Mouse (Mus musculus): ENCODE results near the gene Frem2. TPM values are rescaled to one million over a fixed set of nuclear protein-coding genes. Genes with fewer than 3 reads are reported as not detected.

Gene Frem2
- total RNA-seq, 2 experiments from 2014 or later, result 20.2 to 20.7 TPM

GRCm38 (mm10) chr3:53466481-53466880 lies 190.7 kb downstream of the Frem2 start:
- DNase-seq, result no peak

DNA sequence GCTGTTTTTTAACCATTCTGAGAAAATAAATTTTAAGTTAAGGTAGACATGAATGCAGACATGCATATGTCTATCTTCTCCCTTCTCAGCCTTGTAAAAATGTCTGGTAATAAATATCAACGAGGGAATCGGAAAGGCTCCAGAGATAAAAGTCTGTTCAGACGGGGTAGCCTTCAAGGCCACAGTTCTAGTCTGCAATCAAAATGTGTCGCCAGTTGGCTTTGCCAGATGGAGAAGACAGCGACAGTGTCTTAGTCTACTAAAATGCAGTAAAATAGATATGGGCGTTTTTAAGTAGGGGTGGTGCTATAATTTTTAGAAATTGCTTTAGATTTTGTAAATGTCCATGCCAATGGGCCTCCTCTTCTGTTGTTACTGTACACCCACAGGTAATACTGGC lies 191.8 kb downstream of the Frem2 start:
- DNase-seq, result no peak

GRCm38 (mm10) chr3:53464146-53464698 lies 192.9 kb downstream of the Frem2 start:
- no peak for DNase-seq

Other genes with a start within 250 kb of the Frem2 start
- gene Nhlrc3, start 194.0 kb downstream of the Frem2 start, total RNA-seq (2021), result 1 to 10 TPM; 9.7 TPM
- gene Proser1, start 193.7 kb downstream of the Frem2 start, total RNA-seq (2021), result 10 to 100 TPM; 15.5 to 16.7 TPM
- not detected for gene Stoml3, start 168.7 kb downstream of the Frem2 start, total RNA-seq (2021)
- gene Gm10985, start 187.7 kb upstream of the Frem2 start, total RNA-seq (2021), result not detected
- gene Ufm1, start 206.5 kb upstream of the Frem2 start, total RNA-seq (2021), result 10 to 100 TPM; 57.4 to 68.3 TPM

Data from heart, postnatal 4 days (tissue).